Mouse (Mus musculus): Measurements from ENCODE around the gene Cdyl. TPM values are rescaled to one million over a fixed set of nuclear protein-coding genes. Genes with fewer than 3 reads are reported as not detected.
A peak's percentile ranks its signal among the peaks of the same experiment; 100 is the strongest.

Gene Cdyl
- polyA plus RNA-seq, 1 experiment from 2014 or later, result 5.8 TPM

GRCm38 (mm10) chr13:35719581-35719980 lies 59.9 kb downstream of the Cdyl start:
- TF ChIP-seq EP300 (IDR thresholded peaks at IDR 0.05; ENCODE audit: low read depth) (no peak), CTCF (IDR thresholded peaks at IDR 0.05; ENCODE audit: low read depth) (no peak)
- WGBS (ENCODE audit: insufficient replicate concordance), result 74% methylated on average over 6 of the region's 6 CpGs
- no peaks in the 10 kb centered on the region for H3K4me1 ChIP-seq (ENCODE audit: insufficient read depth)
- H3K4me2 ChIP-seq (ENCODE audit: low read depth, low read length), result no peak overlapping the region
- no peak for DNase-seq
- H3K36me3 ChIP-seq (replicated peaks; ENCODE audit: insufficient read depth, low read length), result no peaks in the 10 kb centered on the region
- ATAC-seq, result no peak
- H3K27ac ChIP-seq (ENCODE audit: low read depth), result no peak overlapping the region
- no peaks in the 10 kb centered on the region for H3K27me3 ChIP-seq (ENCODE audit: insufficient read depth, low read length)
- H3K4me3 ChIP-seq (ENCODE audit: low read depth, low read length), result no peak overlapping the region
- H3K9ac ChIP-seq (replicated peaks), result no peak overlapping the region
- 0 out of 2 replicates have a peak, but pooled peaks cover 1% of the 10 kb centered on the region for H3K9me3 ChIP-seq (ENCODE audit: low read length)

DNA sequence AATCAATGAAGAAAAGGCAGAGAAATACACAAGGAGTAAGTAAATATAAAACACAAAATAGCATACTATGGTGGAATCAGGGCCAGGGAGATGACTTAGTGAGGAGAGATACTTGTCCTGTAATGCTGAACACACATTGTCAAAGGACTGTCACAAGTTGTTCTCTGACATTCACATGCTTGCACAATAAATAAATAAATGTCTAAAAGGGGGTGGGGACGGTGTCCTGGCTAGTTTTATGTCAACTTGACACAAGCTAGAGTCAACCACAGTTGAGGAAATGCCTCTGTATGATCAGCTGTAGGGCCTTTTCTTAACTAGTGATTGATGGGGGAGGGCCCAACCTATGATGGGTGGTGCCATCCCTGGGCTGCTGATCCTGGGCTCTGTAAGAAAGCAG lies 63.4 kb downstream of the Cdyl start:
- DNase-seq, result no peak
- Histone ChIP-seq H3K4me1 (ENCODE audit: insufficient read depth) (no peaks in the 10 kb centered on the region), H3K36me3 (replicated peaks; ENCODE audit: insufficient read depth, low read length) (no peaks in the 10 kb centered on the region), H3K27me3 (ENCODE audit: insufficient read depth, low read length) (no peaks in the 10 kb centered on the region), H3K9me3 (ENCODE audit: low read length) (0 out of 2 replicates have a peak, but pooled peaks cover 4% of the 10 kb centered on the region), H3K27ac (ENCODE audit: low read depth) (peak overlapping the region; percentile 39; the same call in 1 of the 2 replicates), H3K4me3 (ENCODE audit: low read depth, low read length) (no peak overlapping the region), H3K9ac (replicated peaks) (no peak overlapping the region), H3K4me2 (ENCODE audit: low read depth, low read length) (no peak overlapping the region)
- WGBS (ENCODE audit: insufficient replicate concordance), result 52% methylated on average over 1 of the region's 1 CpGs
- TF ChIP-seq CTCF (IDR thresholded peaks at IDR 0.05; ENCODE audit: low read depth) (no peak), EP300 (IDR thresholded peaks at IDR 0.05; ENCODE audit: low read depth) (0 out of 2 replicates have a peak, but pooled peaks have one; percentile 51)
- ATAC-seq, result peak; percentile 98

- Histone ChIP-seq H3K4me2 (ENCODE audit: low read depth, low read length) (no peak overlapping the region), H3K27me3 (ENCODE audit: insufficient read depth, low read length) (no peaks in the 10 kb centered on the region), H3K27ac (ENCODE audit: low read depth) (no peak overlapping the region), H3K36me3 (replicated peaks; ENCODE audit: insufficient read depth, low read length) (no peaks in the 10 kb centered on the region), H3K9ac (replicated peaks) (no peak overlapping the region), H3K9me3 (ENCODE audit: low read length) (0 out of 2 replicates have a peak, but pooled peaks cover 4% of the 10 kb centered on the region), H3K4me1 (ENCODE audit: insufficient read depth) (no peaks in the 10 kb centered on the region), H3K4me3 (ENCODE audit: low read depth, low read length) (no peak overlapping the region)
- DNase-seq (no peak), ATAC-seq (no peak)
- 78% methylated on average over 3 of the region's 3 CpGs for WGBS (ENCODE audit: insufficient replicate concordance)
- no peak for TF ChIP-seq EP300 (IDR thresholded peaks at IDR 0.05; ENCODE audit: low read depth)
Observed at GRCm38 (mm10) chr13:35726025-35726424, 66.4 kb downstream of the Cdyl start.

GRCm38 (mm10) chr13:35732131-35732530 lies 72.5 kb downstream of the Cdyl start:
- Histone ChIP-seq H3K4me2 (ENCODE audit: low read depth, low read length) (no peak overlapping the region), H3K27me3 (ENCODE audit: insufficient read depth, low read length) (no peaks in the 10 kb centered on the region), H3K27ac (ENCODE audit: low read depth) (no peak overlapping the region), H3K4me3 (ENCODE audit: low read depth, low read length) (no peak overlapping the region), H3K9ac (replicated peaks) (no peak overlapping the region), H3K36me3 (replicated peaks; ENCODE audit: insufficient read depth, low read length) (no peaks in the 10 kb centered on the region), H3K4me1 (ENCODE audit: insufficient read depth) (no peaks in the 10 kb centered on the region), H3K9me3 (ENCODE audit: low read length) (no peaks in the 10 kb centered on the region)
- 61% methylated on average over 4 of the region's 4 CpGs for WGBS (ENCODE audit: insufficient replicate concordance)
- ATAC-seq (no peak), DNase-seq (no peak)
- TF ChIP-seq EP300 (IDR thresholded peaks at IDR 0.05; ENCODE audit: low read depth) (no peak), CTCF (IDR thresholded peaks at IDR 0.05; ENCODE audit: low read depth) (no peak)

DNA sequence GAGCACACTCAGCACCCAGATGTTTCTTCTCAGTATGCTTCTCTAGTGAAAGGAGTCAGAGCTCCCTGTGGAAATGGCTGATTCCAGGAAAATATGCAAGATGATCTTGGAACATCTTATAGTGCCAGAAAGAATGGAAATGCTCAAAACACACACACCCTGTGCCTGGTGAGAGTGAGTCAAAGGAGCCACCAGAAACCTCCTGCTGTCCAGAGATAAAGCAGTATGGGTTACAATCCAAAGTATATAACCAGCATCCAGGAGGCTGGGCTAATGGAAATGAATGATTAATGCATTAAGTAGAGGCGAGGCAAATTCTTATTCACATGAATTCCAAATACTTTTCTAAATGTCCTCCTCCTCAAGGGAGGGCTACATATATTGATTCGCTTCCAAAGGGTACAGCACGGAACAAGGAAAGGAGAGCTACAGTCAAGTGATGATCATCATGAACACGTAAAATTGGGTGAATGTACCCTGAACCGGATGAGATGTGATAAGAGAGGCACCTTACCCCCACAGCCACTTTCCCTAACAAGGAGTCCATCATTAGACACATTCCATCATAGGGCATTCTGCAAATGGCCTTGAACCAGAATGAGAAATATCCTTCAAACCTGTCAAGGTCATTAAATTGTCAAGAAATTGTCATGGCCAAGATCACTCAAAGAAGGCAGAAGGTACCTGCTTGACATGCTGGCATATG lies 73.4 kb downstream of the Cdyl start:
- peak overlapping the region; percentile 14; the same call in 1 of the 2 replicates for H3K4me2 ChIP-seq (ENCODE audit: low read depth, low read length)
- TF ChIP-seq EP300 (IDR thresholded peaks at IDR 0.05; ENCODE audit: low read depth), result peak; percentile 78
- TF ChIP-seq CTCF (IDR thresholded peaks at IDR 0.05; ENCODE audit: low read depth), result no peak
- no peak overlapping the region for H3K4me3 ChIP-seq (ENCODE audit: low read depth, low read length)
- H3K4me1 ChIP-seq (ENCODE audit: insufficient read depth), result no peaks in the 10 kb centered on the region
- no peaks in the 10 kb centered on the region for H3K9me3 ChIP-seq (ENCODE audit: low read length)
- peak overlapping the region; percentile 19; the same call in 1 of the 2 replicates for H3K27ac ChIP-seq (ENCODE audit: low read depth)
- H3K36me3 ChIP-seq (replicated peaks; ENCODE audit: insufficient read depth, low read length), result no peaks in the 10 kb centered on the region
- ATAC-seq (peak; percentile 88), DNase-seq (no peak)
- no peak overlapping the region for H3K9ac ChIP-seq (replicated peaks)
- H3K27me3 ChIP-seq (ENCODE audit: insufficient read depth, low read length), result no peaks in the 10 kb centered on the region
- WGBS (ENCODE audit: insufficient replicate concordance), result 73% methylated on average over 5 of the region's 5 CpGs

DNA sequence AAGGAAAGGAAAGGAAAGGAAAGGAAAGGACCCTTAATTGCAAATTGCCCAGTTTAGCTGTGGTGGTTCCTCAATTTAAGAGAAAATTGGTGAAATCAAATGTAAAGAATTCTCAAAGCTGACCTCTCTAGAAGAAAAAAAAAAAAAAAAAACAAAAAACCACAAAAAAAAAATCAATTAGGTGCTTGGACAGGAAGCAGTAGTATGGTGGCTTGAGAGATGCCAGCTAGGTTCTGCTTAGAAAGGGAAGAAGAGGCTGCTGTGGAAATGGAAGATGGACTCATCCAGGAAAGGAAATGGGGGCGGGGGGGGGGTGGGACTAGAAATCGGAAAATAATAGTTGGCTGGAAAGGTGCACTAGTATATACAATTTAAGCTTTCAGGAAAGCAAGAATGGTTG lies 77.9 kb downstream of the Cdyl start:
- Histone ChIP-seq H3K4me2 (ENCODE audit: low read depth, low read length) (no peak overlapping the region), H3K9ac (replicated peaks) (no peak overlapping the region)
- TF ChIP-seq EP300 (IDR thresholded peaks at IDR 0.05; ENCODE audit: low read depth) (no peak), CTCF (IDR thresholded peaks at IDR 0.05; ENCODE audit: low read depth) (no peak)

More for the DNA sequence above, 77.9 kb downstream of the Cdyl start:
- Histone ChIP-seq H3K27ac (ENCODE audit: low read depth) (no peak overlapping the region), H3K4me3 (ENCODE audit: low read depth, low read length) (no peak overlapping the region), H3K36me3 (replicated peaks; ENCODE audit: insufficient read depth, low read length) (no peaks in the 10 kb centered on the region), H3K27me3 (ENCODE audit: insufficient read depth, low read length) (no peaks in the 10 kb centered on the region), H3K4me1 (ENCODE audit: insufficient read depth) (peaks cover 11% of the 10 kb centered on the region), H3K9me3 (ENCODE audit: low read length) (no peaks in the 10 kb centered on the region)
- DNase-seq, result no peak
- ATAC-seq, result no peak
- WGBS (ENCODE audit: insufficient replicate concordance), result 35% methylated on average over 2 of the region's 2 CpGs
